Mouse (Mus musculus) hindlimb bud, embryonic 11.5 days (tissue): Measurements from ENCODE around the gene Il31.

ENCODE experiments used
- DNase-seq: peaks from one replicate; pipeline ENCODE4 v3.0.0-alpha.2; 2012; ENCODE audit warnings: low read depth, low spot score; ENCODE audit errors: extremely low spot score

Il31 gene

DNA sequence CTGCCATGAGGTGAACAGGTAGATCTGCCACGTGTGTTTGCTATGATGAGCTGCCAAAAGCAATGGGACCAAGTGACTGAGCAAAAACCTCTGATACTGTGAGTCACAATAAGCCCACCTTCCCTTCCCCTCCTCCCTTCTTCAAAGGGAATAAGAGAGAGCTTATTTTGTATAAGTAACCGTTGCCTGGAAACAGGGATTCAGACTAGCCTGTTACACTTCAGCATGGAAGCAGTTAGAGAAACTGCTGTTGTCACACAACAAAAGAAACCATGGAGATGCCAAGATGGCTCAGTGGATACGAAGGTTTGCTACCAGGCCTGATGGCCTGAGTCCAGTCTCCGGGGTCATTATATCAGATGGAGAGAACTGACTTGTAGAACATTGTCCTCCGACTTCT lies 15.5 kb downstream of the Il31 start:
- no peak for DNase-seq

DNA sequence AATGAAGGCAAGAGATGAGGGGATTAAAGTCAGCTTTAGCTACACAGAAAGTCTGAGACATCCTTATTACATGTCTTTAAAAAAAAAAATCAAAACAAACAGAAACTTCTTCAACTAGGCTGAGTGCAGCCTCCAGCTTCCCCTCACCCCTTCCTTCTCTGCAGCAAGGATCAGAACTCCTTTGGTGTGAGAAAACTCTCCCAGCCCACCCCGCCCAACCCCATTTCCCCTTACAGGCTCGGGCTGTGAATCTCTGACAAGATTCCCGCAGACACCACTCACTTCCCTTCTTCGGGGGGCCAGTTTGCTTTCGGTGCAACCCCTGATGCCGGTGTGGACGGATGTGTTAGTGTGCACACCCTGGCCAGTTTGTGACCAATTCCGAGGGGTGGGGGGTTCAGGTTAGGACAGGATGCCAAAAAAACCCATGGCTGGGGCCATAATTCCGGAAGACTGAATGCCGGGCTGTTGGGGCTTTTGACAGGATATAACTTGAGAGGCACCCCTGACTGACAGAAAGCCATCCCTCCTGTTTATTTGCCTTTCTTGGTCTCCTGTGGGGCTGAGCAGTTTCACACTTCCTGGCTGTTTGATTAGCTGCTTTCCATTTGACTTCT lies 18.4 kb downstream of the Il31 start:
- no peak for DNase-seq

DNA sequence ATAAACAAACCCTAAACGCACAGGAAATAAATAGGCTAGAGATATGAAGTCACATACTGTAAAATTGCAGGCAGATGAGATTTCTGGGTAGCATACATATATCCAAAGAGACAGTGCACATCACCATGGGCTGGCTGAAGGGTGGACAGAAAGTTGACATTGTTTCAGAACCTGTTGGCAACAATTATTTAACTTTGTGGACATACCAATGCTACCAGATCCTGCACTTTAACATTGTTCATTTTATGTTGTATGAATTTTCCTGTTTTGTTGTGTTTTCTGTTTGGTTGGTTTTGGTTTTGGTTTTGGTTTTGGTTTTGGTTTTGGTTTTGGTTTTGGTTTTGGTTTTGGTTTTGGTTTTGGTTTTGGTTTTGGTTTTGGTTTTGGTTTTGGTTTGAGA lies 24.7 kb downstream of the Il31 start:
- no peak for DNase-seq

GRCm38 (mm10) chr5:123461420-123461819 lies 27.9 kb downstream of the Il31 start:
- no peak for DNase-seq

- no peak for DNase-seq
Measured at GRCm38 (mm10) chr5:123451886-123452285, 37.4 kb downstream of the Il31 start.

- no peak for DNase-seq
Measured at GRCm38 (mm10) chr5:123444849-123445334, 44.4 kb downstream of the Il31 start.

- peak; percentile 47 for DNase-seq
Measured at GRCm38 (mm10) chr5:123444069-123444468, 45.2 kb downstream of the Il31 start.

DNA sequence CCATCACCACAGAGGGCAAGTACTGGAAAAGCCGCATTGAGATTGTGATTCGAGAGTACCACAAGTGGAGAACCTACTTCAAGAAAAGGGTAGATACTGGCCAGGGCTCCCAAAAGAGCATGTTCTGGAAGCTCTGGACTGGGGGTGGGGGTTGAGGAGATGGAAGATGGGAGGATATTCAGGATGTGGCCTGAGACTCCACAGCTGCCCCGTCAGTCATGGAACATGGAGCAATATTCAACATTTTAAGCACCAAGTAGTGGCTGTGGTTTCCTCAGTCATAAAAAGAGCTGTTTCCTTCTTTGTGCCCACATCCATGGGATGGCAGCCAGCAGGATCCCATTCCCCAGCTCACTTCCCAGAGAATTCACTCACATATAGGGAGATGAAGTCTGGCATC lies 47.0 kb downstream of the Il31 start:
- no peak for DNase-seq

- no peak for DNase-seq
Measured at GRCm38 (mm10) chr5:123440664-123441063, 48.6 kb downstream of the Il31 start.

GRCm38 (mm10) chr5:123439941-123440340 lies 49.3 kb downstream of the Il31 start:
- DNase-seq: no peak

DNA sequence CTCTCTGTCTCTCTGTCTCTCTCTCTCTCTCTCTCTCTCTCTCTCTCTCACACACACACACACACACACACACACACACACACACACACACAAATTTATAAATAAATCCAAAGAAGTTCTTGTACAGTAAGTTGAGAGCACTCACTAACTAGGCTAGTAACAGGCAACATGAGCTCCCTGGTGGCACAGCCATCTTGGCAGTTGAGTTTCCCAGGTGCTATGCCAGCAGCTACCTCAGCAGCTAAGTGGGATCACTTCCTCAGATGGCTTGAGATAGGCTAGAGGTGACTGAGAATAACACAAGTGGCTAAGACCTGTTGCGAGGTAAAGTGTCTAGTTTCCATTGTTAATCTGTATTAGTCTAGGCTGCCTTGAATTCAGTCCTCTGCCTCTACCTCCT lies 50.0 kb downstream of the Il31 start:
- no peak for DNase-seq

GRCm38 (mm10) chr5:123438381-123438780 lies 50.9 kb downstream of the Il31 start:
- DNase-seq: no peak

DNA sequence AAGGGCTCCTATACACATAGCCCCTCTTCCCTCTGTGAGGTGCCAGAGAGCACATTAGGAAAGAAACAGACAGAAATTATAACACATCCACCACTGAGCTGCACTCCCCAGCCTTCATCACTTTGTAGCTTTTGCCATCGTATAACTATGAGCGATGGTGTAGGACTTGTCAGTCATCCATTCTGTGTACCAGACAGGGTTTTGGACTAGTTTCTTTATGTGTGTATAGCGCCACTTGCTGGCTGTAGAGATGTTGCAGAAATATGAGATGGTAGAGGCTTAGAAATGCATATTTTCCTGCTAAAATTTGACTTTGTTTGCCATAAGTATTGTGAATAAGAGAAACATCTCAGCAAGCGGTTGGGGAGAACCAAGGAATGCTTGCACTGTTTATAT lies 52.5 kb downstream of the Il31 start:
- DNase-seq: peak; percentile 30

DNA sequence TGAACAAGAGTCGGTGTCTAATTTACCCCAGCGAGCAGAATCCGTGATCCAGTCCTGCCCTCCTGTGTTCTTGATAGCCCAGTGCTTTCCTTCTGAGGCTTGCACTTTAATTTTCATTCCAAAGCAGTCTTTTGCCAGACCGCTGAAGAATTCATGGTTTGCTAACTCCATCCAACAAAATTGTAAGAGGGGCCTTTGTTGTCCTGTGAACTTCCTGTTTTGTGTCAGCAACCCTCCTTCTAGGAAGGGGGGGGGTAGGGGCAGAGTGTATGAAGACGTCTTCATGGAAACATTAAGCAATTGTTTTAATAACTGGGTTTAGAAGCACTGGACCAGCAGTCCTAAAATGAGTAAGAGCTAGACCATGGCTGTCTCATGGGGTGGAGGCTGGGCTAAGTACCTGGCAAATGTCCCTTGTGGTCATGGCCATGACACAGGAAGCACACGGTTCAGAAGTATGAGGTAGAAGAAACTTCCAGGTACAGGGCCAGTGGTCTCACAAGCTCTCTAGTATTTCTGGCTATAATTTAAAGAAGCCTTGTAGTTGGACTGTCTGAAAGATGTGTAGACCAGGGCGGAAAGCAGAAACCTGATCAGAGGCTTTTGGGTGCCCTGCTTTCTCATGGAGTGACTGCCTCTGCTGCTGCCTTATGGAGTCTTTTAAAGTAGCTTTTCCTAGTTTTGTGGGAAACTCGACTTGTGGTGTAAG lies 53.1 kb downstream of the Il31 start:
- no peak for DNase-seq

DNA sequence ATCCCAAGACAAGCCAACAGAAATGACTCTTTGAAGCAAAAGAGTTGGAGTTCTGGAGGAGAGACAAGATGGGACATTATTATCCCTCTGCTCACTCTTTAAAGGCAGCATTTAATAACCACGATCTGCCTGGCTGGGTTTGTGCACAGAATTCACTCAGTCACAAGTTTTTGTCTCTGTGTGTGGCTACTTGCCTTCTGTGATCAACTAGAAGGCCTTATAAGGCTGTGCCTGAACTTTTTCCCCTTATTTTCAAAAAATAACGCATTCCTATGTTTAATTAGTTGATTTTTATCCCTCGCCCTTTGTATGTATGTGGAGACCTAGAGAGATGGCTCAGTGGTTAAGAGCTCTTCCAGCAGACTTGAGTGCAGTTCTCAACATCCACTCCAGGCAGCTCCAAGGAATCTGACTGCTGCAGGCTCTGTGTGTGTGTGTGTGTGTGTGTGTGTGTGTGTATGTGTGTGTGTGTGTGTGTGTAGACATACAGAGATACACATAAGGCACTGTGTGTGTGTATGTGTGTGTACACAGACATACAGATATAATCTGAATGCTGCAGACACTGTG lies 56.9 kb downstream of the Il31 start:
- no peak for DNase-seq

DNA sequence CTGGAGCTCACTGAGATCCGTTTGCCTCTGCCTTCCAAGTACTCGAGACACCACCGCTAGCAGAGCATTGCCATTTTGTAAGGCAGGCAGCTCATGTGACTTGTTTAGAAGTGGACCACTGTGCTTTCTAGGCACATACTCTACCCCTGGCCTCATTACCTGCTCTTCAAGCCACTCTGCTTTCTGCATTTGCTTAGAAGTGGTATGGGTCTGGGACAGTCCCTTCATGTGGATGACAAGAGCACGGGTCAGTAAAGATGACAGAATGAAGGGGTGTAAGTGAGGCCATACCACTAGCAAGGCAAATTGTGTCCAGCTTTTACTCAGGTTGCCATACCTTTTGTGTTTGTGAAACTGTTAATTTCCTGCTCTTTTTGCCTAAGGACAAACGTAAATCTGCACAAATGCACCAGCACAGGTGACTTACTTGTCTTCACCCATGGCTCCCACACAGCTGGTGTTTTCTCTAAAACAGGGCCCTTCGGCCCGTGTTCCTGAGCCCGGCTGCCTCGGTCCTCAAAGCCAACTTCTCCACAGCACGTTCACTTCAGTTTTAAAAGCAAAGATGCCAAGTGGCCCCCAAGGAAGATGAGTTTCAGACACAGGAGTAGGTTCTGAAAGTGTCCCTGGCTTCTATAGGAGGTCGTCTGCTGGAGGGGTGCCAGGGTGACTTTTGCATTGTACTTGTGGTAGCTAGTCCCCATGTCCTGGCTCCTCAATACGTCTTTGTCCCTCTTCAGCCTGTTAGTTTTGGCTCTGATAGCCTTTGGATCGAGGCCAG lies 57.6 kb downstream of the Il31 start:
- no peak for DNase-seq
